Mouse (Mus musculus) ES-Bruce4 (cell line): ENCODE data around the gene Hist2h3b.

Experiments used
- CTCF ChIP-seq: IDR thresholded peaks from one replicate; pipeline ENCODE4 v1.8.1; 2011; ENCODE audit warnings: low read depth, low read length
- EP300 ChIP-seq: IDR thresholded peaks from 2 replicates; pipeline ENCODE4 v1.6.1; 2011; ENCODE audit warnings: low read depth, low read length; ENCODE audit not compliant: insufficient read depth

GRCm38 (mm10) chr3:96299562-96299961 lies 31.1 kb downstream of the Hist2h3b start:
- TF ChIP-seq CTCF, result no peak
- TF ChIP-seq EP300, result no peak
